Mouse (Mus musculus): ENCODE measurements around the gene Csad.

DNA sequence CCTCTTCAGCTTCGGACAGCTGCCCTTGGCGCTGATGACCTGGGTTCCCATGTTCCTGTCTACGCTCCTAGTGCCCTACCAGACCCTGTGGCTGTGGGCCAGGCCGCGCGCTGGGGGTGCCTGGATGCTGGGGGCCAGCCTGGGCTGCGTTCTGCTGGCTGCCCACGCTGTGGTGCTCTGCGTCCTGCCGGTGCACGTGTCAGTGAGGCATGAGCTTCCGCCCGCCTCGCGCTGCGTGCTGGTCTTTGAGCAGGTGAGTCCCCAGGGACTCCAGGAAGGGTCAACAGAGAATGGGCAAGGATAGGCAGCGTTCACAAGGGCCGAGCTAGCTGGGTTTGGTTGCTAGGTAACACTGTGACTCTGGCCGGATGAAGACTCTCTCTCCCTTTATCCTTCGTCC, 47.7 kb downstream of the Csad start:
- TF ChIP-seq CTCF (IDR thresholded peaks at IDR 0.05; ENCODE audit: extremely low read depth, insufficient read depth, insufficient read length, insufficient replicate concordance) (no peak), POLR2A (IDR thresholded peaks at IDR 0.05; ENCODE audit: low read depth, low read length) (no peak)

All from spleen, adult 2 months (tissue).